Mouse (Mus musculus): ENCODE results near the gene Calr4. TPM values are rescaled to one million over a fixed set of nuclear protein-coding genes. Genes with fewer than 3 reads are reported as not detected.

Gene Calr4
- polyA plus RNA-seq, 1 experiment from 2014 or later = 0.11 TPM

DNA sequence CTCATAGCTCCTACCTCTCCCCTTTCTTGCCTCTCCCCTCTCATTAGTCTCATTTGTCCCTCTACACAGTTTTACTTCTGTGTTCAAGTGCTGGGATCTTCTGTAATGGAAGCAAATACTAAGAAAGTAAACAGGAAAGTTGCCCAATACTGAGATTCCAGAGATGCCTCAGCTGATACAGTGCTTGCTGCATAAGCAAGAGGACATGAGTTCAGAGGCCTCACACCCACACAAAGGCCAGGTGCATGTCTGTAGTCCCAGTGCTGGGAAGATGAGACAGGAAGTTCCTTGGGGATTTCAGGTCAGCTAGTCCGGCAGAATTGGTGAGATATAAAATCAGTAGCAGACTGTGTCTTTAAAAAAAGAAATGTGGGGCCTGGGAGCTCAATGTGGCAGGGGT, 29.9 kb upstream of the Calr4 start:
- H3K27ac ChIP-seq (ENCODE audit: low read depth) = no peak overlapping the region
- no peak for DNase-seq (ENCODE audit: low spot score)

DNA sequence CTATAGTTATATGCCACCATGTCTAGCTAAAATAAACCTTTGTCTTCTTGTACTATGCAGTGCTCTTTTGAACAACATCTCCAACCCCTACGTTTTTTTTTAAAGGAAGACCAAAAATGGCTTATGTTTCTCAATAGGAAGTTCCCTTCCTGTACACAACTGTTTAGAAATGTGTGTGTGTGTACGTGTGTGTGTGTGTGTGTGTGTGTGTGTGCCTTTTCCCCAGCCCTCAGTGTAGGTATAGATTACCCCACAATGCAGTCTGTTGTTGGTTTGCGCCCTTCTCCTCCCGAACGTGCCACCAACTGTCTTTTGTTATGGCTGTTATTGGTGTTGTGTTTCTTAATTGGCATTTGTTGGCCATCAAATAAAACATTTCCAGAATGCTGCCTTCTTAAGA, 26.8 kb upstream of the Calr4 start:
- H3K4me1 ChIP-seq (replicated peaks; ENCODE audit: control insufficient read depth, insufficient read depth, low read length) = no peaks in the 10 kb centered on the region
- H3K9ac ChIP-seq (ENCODE audit: low read length) = no peak overlapping the region
- WGBS = 82% methylated on average over 5 of the region's 5 CpGs
- H3K36me3 ChIP-seq (ENCODE audit: control insufficient read depth, insufficient read depth, low read length) = no peaks in the 10 kb centered on the region
- H3K4me3 ChIP-seq (ENCODE audit: low read depth, low read length) = no peak overlapping the region
- no peaks in the 10 kb centered on the region for H3K9me3 ChIP-seq (ENCODE audit: control insufficient read depth, low read length)
- no peaks in the 10 kb centered on the region for H3K27me3 ChIP-seq (replicated peaks; ENCODE audit: control insufficient read depth, insufficient read depth, low read length)
- no peak overlapping the region for H3K4me2 ChIP-seq (ENCODE audit: low read length)
- ATAC-seq (replicated peaks; ENCODE audit: low FRiP score, low TSS enrichment, low read depth) (no peak), DNase-seq (ENCODE audit: low spot score) (no peak)
- no peak overlapping the region for H3K27ac ChIP-seq (ENCODE audit: low read depth)

More for the DNA sequence above, 29.9 kb upstream of the Calr4 start:
- H3K4me3 ChIP-seq (ENCODE audit: low read depth, low read length) = no peak overlapping the region
- no peaks in the 10 kb centered on the region for H3K36me3 ChIP-seq (ENCODE audit: control insufficient read depth, insufficient read depth, low read length)
- no peaks in the 10 kb centered on the region for H3K27me3 ChIP-seq (replicated peaks; ENCODE audit: control insufficient read depth, insufficient read depth, low read length)
- ATAC-seq (replicated peaks; ENCODE audit: low FRiP score, low TSS enrichment, low read depth) = no peak
- H3K9ac ChIP-seq (ENCODE audit: low read length) = no peak overlapping the region
- H3K9me3 ChIP-seq (ENCODE audit: control insufficient read depth, low read length) = no peaks in the 10 kb centered on the region
- H3K4me1 ChIP-seq (replicated peaks; ENCODE audit: control insufficient read depth, insufficient read depth, low read length) = peaks cover 8% of the 10 kb centered on the region
- H3K4me2 ChIP-seq (ENCODE audit: low read length) = no peak overlapping the region
- 52% methylated on average over 1 of the region's 1 CpGs for WGBS

DNA sequence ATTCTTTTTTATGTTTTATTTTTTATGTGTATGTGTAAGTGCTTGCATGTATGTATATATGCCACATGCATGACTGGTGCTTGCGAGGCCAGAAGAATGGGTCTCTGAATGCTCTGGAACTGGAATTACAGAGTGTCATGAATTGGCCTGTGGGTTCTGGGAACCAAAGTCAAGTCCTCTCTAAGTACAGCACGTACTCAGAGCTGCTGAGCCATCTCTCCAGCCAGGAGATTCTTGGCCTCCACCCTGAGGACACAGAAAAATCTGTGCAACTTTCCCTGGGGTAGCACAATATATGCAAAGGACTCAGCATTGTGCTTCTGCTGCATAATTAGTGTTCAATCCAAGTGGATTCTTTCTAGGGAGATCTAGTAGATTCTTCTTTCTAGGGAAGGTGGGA, 24.0 kb upstream of the Calr4 start:
- H3K9ac ChIP-seq (ENCODE audit: low read length) = no peak overlapping the region
- no peaks in the 10 kb centered on the region for H3K4me1 ChIP-seq (replicated peaks; ENCODE audit: control insufficient read depth, insufficient read depth, low read length)
- H3K4me2 ChIP-seq (ENCODE audit: low read length) = no peak overlapping the region
- 82% methylated on average over 2 of the region's 2 CpGs for WGBS
- no peaks in the 10 kb centered on the region for H3K36me3 ChIP-seq (ENCODE audit: control insufficient read depth, insufficient read depth, low read length)
- no peaks in the 10 kb centered on the region for H3K9me3 ChIP-seq (ENCODE audit: control insufficient read depth, low read length)
- H3K27ac ChIP-seq (ENCODE audit: low read depth) = no peak overlapping the region
- ATAC-seq (replicated peaks; ENCODE audit: low FRiP score, low TSS enrichment, low read depth) (no peak), DNase-seq (ENCODE audit: low spot score) (no peak)
- no peaks in the 10 kb centered on the region for H3K27me3 ChIP-seq (replicated peaks; ENCODE audit: control insufficient read depth, insufficient read depth, low read length)
- no peak overlapping the region for H3K4me3 ChIP-seq (ENCODE audit: low read depth, low read length)

DNA sequence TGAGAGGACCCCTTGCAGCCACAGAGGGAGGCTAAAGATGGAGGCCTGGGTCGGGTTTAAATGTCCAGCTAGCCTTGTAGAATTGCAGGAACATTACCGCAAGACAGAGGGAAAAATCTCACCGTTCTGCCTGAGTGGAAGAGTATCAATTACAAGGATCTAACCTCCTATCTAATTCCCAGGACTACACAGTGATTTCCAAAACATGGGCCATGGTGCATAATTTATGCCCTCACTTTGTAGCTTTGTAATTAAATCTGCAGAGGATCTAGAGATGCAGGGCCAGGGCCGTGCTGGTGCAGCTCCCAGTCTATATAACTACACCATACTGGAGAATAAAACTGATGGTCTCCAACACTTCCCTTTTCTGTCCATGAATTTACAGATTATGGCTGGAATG, 23.4 kb upstream of the Calr4 start:
- H3K4me3 ChIP-seq (ENCODE audit: low read depth, low read length) = no peak overlapping the region
- no peak for DNase-seq (ENCODE audit: low spot score)
- H3K4me2 ChIP-seq (ENCODE audit: low read length) = no peak overlapping the region
- H3K9ac ChIP-seq (ENCODE audit: low read length) = no peak overlapping the region
- 75% methylated on average over 4 of the region's 4 CpGs for WGBS
- no peaks in the 10 kb centered on the region for H3K9me3 ChIP-seq (ENCODE audit: control insufficient read depth, low read length)
- no peak for ATAC-seq (replicated peaks; ENCODE audit: low FRiP score, low TSS enrichment, low read depth)
- no peaks in the 10 kb centered on the region for H3K27me3 ChIP-seq (replicated peaks; ENCODE audit: control insufficient read depth, insufficient read depth, low read length)
- no peak overlapping the region for H3K27ac ChIP-seq (ENCODE audit: low read depth)
- no peaks in the 10 kb centered on the region for H3K36me3 ChIP-seq (ENCODE audit: control insufficient read depth, insufficient read depth, low read length)
- H3K4me1 ChIP-seq (replicated peaks; ENCODE audit: control insufficient read depth, insufficient read depth, low read length) = no peaks in the 10 kb centered on the region

DNA sequence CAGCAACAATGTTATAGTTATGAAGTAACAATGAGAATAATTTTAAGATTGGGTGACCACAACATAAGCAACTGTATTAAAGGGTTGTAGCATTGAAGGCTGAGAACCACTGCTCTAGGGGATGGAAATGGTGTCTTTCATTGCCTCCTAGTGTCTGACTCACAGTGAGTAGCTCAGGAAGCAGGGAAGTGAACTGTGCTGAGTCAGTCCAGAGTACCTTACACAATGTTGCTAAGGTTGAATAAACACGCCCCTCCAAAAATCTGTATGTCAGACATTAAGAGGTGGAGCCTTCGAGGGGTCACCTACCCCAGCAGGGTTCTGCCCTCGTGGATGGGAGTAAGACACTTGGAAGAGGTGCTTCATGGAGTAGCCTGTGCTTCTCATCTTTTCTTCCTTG, 20.3 kb upstream of the Calr4 start:
- 73% methylated on average over 3 of the region's 3 CpGs for WGBS
- ATAC-seq (replicated peaks; ENCODE audit: low FRiP score, low TSS enrichment, low read depth) (no peak), DNase-seq (ENCODE audit: low spot score) (no peak)
- no peaks in the 10 kb centered on the region for H3K27me3 ChIP-seq (replicated peaks; ENCODE audit: control insufficient read depth, insufficient read depth, low read length)
- H3K9me3 ChIP-seq (ENCODE audit: control insufficient read depth, low read length) = no peaks in the 10 kb centered on the region
- no peaks in the 10 kb centered on the region for H3K4me1 ChIP-seq (replicated peaks; ENCODE audit: control insufficient read depth, insufficient read depth, low read length)
- no peak overlapping the region for H3K4me3 ChIP-seq (ENCODE audit: low read depth, low read length)
- H3K27ac ChIP-seq (ENCODE audit: low read depth) = no peak overlapping the region
- H3K4me2 ChIP-seq (ENCODE audit: low read length) = no peak overlapping the region
- no peak overlapping the region for H3K9ac ChIP-seq (ENCODE audit: low read length)
- no peaks in the 10 kb centered on the region for H3K36me3 ChIP-seq (ENCODE audit: control insufficient read depth, insufficient read depth, low read length)

DNA sequence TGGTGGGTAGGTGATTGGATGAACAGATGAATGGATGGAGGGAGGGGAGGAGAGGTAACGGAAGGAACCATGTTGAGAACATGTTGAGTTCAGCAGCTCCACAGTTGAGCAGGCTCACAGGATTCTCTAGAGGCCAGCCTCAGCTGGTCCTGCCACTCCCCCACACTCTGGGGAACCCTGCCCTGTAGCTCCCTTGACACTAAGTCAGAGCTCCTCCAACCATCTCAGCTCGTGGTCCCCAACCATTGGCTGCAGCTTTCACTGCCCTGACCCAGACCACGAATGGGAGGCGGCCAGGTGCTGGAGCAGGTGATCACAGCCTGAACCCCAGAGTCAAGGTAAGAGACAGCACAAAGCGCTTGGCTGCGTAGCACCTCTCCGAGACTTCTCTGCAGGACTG, 16.3 kb upstream of the Calr4 start:
- Histone ChIP-seq H3K9me3 (ENCODE audit: control insufficient read depth, low read length) (no peaks in the 10 kb centered on the region), H3K4me2 (ENCODE audit: low read length) (no peak overlapping the region), H3K4me3 (ENCODE audit: low read depth, low read length) (no peak overlapping the region), H3K36me3 (ENCODE audit: control insufficient read depth, insufficient read depth, low read length) (no peaks in the 10 kb centered on the region), H3K27ac (ENCODE audit: low read depth) (no peak overlapping the region), H3K9ac (ENCODE audit: low read length) (no peak overlapping the region), H3K4me1 (replicated peaks; ENCODE audit: control insufficient read depth, insufficient read depth, low read length) (no peaks in the 10 kb centered on the region), H3K27me3 (replicated peaks; ENCODE audit: control insufficient read depth, insufficient read depth, low read length) (no peaks in the 10 kb centered on the region)
- 72% methylated on average over 7 of the region's 7 CpGs for WGBS
- ATAC-seq (replicated peaks; ENCODE audit: low FRiP score, low TSS enrichment, low read depth) (no peak), DNase-seq (ENCODE audit: low spot score) (no peak)

DNA sequence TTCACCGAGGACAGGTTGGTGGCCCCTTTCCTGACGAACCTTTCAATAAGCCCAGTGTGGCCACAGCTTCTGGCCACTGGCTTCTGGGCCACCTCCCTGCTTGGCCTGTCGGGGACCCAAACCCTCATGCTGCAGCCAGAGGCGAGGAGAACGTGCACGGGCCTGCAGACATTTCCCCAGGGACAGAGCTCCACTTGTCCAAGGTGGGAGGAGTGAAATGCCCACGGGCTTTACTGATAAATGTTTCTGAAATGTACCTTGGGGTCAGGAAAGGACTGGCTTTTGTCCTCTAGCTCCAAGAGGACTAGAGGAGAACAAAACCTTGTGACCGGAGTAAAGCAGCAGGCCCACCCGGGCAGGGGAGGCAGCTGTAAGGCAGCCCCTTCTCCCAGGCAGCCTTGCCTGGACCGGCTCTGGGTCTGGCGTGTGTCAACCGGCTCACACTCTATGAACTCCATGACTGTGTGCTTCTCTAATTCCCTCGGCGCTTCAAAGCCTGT, 13.8 kb upstream of the Calr4 start:
- DNase-seq (ENCODE audit: low spot score) (no peak), ATAC-seq (replicated peaks; ENCODE audit: low FRiP score, low TSS enrichment, low read depth) (no peak)
- Histone ChIP-seq H3K9me3 (ENCODE audit: control insufficient read depth, low read length) (no peaks in the 10 kb centered on the region), H3K4me1 (replicated peaks; ENCODE audit: control insufficient read depth, insufficient read depth, low read length) (0 out of 2 replicates have a peak, but pooled peaks cover 3% of the 10 kb centered on the region), H3K36me3 (ENCODE audit: control insufficient read depth, insufficient read depth, low read length) (no peaks in the 10 kb centered on the region), H3K4me3 (ENCODE audit: low read depth, low read length) (no peak overlapping the region), H3K27me3 (replicated peaks; ENCODE audit: control insufficient read depth, insufficient read depth, low read length) (no peaks in the 10 kb centered on the region), H3K27ac (ENCODE audit: low read depth) (no peak overlapping the region), H3K4me2 (ENCODE audit: low read length) (no peak overlapping the region), H3K9ac (ENCODE audit: low read length) (no peak overlapping the region)
- 54% methylated on average over 14 of the region's 14 CpGs for WGBS

DNA sequence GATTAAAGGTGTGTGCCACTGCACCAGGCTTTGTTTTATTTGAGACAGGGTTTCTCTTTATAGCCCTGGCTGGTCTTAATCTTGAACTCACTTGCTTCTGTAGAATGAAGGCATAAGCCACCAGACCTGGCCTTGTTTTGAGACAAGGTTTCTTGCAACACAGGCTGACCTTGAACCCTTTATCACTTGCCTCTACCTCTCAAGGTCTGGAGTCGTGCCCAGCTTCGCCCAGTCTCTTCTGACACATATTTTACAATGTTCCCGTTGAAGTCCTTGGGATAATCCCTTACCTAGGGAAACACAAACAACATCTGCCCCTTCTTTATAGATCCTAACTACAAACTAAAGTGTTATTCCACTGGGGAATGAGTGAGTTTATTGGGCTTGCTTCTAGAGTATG, 12.3 kb upstream of the Calr4 start:
- H3K4me2 ChIP-seq (ENCODE audit: low read length) = no peak overlapping the region
- no peak overlapping the region for H3K9ac ChIP-seq (ENCODE audit: low read length)
- ATAC-seq (replicated peaks; ENCODE audit: low FRiP score, low TSS enrichment, low read depth) (no peak), DNase-seq (ENCODE audit: low spot score) (no peak)
- no peaks in the 10 kb centered on the region for H3K9me3 ChIP-seq (ENCODE audit: control insufficient read depth, low read length)
- H3K4me1 ChIP-seq (replicated peaks; ENCODE audit: control insufficient read depth, insufficient read depth, low read length) = 0 out of 2 replicates have a peak, but pooled peaks cover 3% of the 10 kb centered on the region
- H3K36me3 ChIP-seq (ENCODE audit: control insufficient read depth, insufficient read depth, low read length) = no peaks in the 10 kb centered on the region
- no peak overlapping the region for H3K27ac ChIP-seq (ENCODE audit: low read depth)
- 68% methylated on average over 3 of the region's 3 CpGs for WGBS
- H3K4me3 ChIP-seq (ENCODE audit: low read depth, low read length) = no peak overlapping the region
- H3K27me3 ChIP-seq (replicated peaks; ENCODE audit: control insufficient read depth, insufficient read depth, low read length) = no peaks in the 10 kb centered on the region

DNA sequence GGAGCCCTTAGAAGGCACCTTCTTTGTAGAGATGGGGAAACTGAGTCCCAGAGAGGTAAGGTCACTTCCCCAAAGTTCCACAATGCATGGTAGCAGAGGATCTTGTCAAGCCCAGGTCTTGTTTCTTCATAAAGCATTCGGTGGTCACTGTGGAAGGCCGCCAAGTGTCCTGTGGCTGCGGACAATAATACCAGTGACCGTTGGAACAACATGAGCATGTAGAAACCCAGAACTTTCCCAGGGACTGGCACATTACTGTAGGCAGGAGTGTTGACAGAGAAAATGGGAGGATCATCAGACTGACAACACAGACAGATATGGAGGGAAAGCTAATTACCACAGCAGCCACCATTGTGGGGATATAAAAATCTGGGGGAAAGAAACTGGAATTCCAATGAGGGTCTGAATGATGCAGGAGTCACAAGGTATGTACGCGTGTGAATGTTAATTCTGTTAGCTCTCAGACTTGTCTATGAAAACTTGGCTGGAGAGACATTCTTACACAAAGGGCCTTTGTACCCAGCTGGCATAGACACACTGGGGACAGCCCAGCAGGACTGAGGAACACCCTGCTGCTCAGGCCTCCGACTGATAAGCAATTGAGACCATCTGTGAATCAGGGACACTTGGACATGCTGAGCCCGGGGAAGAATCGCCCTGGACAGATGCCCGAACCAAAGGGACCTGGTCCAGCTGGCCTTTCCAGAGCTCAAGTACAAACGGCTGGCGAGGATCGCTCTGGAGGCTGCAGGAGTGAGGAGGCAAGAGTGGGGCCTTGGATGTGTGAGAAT, 9.3 kb upstream of the Calr4 start:
- Histone ChIP-seq H3K9ac (ENCODE audit: low read length) (no peak overlapping the region), H3K9me3 (ENCODE audit: control insufficient read depth, low read length) (no peaks in the 10 kb centered on the region), H3K4me3 (ENCODE audit: low read depth, low read length) (no peak overlapping the region), H3K27me3 (replicated peaks; ENCODE audit: control insufficient read depth, insufficient read depth, low read length) (no peaks in the 10 kb centered on the region), H3K4me2 (ENCODE audit: low read length) (no peak overlapping the region), H3K4me1 (replicated peaks; ENCODE audit: control insufficient read depth, insufficient read depth, low read length) (peaks cover 3% of the 10 kb centered on the region; the same call in 1 of the 2 replicates), H3K36me3 (ENCODE audit: control insufficient read depth, insufficient read depth, low read length) (no peaks in the 10 kb centered on the region), H3K27ac (ENCODE audit: low read depth) (no peak overlapping the region)
- DNase-seq (ENCODE audit: low spot score) = no peak
- ATAC-seq (replicated peaks; ENCODE audit: low FRiP score, low TSS enrichment, low read depth) = peak; percentile 54; the same call in 1 of the 2 replicates
- 70% methylated on average over 13 of the region's 13 CpGs for WGBS
